Mouse (Mus musculus) testis, adult 2 months (tissue): ENCODE measurements around the gene Pepd.

Experiments
- CTCF ChIP-seq: fragments of 200-500 bp; IDR thresholded peaks from 2 replicates; pipeline ENCODE4 v1.5.1; 2012; ENCODE audit warnings: low read depth, mild to moderate bottlenecking, inconsistent platforms, low read length, moderate library complexity; ENCODE audit not compliant: control insufficient read depth, insufficient read depth, insufficient replicate concordance
- POLR2A ChIP-seq: fragments of 200-500 bp; IDR thresholded peaks from 2 replicates; pipeline ENCODE4 v1.6.1; 2012; ENCODE audit warnings: low read depth, mild to moderate bottlenecking, inconsistent platforms, low read length, moderate library complexity; ENCODE audit not compliant: control insufficient read depth

- TF ChIP-seq POLR2A, result 0 out of 2 replicates have a peak, but pooled peaks have one; percentile 23
- no peak for TF ChIP-seq CTCF
These were observed 154.5 kb downstream of the Pepd start for GRCm38 (mm10) chr7:35066640-35067212.
